Mouse (Mus musculus) Muller cell, postnatal 12 days (primary cell): ENCODE measurements around the gene Olfr263.

Experiments
- DNase-seq: peaks from one replicate; pipeline ENCODE4 v3.0.0-alpha.2; 2015; ENCODE audit errors: inconsistent ontology term

The Olfr263 gene

GRCm38 (mm10) chr13:21169657-21170430 lies 40.4 kb downstream of the Olfr263 start:
- peak; percentile 86 for DNase-seq

- DNase-seq, result no peak
Observed at GRCm38 (mm10) chr13:21170431-21171155, 41.2 kb downstream of the Olfr263 start.

DNA sequence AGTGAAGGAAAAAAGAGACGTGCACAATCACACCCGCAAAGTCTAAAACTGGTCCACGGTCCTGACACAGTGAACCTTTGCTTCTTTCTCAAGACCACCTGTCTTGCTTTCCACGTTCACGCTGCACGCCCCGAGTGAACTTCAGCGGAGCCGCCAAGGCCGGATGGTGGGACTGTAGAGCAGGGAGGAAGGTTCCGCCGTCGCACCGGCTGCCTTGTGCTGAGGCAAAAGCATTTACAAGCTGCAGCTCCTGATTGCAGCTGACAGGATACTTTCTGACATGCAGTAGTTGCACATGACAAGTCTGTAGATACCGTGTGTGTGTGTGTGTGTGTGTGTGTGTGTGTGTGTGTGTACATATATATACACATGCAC lies 41.7 kb downstream of the Olfr263 start:
- DNase-seq, result no peak

GRCm38 (mm10) chr13:21171600-21172150 lies 42.2 kb downstream of the Olfr263 start:
- peak; percentile 39 for DNase-seq

DNA sequence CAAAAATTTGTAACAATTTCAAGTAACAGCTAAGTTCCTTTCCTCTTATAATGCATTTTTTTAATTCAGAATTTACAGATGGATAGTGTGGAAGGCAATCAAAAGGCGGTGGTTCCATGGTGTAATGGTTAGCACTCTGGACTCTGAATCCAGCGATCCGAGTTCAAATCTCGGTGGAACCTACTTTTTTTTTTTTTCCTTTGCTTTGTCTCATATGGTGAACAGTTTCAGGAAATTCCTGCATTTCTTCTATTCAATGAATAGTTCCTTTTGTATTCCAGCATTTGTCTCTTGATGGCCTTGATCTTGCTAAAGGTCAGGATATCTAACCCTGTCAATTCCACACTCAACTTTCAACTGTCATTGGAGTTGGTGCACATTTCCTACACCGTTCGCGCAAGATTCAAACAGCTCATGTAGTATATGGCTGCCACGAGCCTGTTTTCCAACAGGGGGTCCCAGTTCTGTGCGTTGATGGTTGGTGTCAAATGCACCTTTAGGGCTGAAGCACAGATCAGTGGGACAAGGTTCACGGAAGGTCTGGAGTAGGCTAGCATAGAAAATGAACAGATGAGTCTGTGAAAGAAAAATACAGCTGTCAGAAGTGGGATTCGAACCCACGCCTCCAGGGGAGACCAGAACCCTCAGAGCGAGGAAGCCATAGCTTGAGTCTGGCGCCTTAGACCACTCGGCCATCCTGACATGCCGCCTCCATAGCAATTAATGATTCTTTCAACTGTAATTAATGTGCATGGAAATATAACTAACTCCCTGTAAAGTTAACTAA lies 43.0 kb downstream of the Olfr263 start:
- peak; percentile 82 for DNase-seq

- DNase-seq, result peak; percentile 83
Observed at GRCm38 (mm10) chr13:21173072-21173471, 43.6 kb downstream of the Olfr263 start.

DNA sequence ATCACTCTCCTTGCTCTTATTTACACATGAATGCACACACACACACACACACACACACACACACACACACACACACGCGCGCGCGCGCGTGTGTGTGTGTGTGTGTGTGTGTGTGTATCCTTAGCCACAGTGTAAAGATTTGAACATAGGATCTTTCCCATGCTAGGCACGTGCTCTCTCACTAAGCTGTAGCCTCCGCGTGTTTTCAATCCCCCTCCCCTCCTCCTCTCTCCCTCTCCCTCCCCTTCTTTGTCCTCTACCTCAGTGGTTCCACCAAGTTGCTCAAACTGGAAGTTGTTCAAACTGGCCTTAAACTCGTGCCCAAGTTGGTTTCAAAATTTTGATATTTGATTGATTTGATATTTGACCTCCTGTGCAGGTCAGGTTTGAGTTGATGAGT lies 47.3 kb downstream of the Olfr263 start:
- DNase-seq, result no peak

- DNase-seq, result no peak
Observed at GRCm38 (mm10) chr13:21177657-21178056, 48.2 kb downstream of the Olfr263 start.

DNA sequence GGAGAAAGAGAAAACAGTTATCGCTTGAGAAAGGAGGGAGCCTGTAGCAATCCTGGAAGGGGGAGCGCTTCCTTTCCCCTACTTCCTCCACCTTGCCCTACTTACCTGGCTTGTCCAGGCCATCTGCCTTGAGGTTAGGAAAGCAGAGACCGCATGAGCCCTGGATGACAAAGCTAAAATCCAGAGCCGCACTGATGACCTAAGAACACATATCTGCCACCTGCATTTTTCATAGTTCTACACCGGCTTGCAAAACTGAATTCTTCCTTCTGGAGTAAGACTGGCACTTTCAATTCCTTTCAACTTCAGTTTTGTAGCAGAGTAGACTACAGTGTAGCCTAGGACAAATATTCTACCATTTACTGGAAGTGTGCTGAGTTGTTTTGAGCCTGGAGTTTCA lies 48.9 kb downstream of the Olfr263 start:
- no peak for DNase-seq

DNA sequence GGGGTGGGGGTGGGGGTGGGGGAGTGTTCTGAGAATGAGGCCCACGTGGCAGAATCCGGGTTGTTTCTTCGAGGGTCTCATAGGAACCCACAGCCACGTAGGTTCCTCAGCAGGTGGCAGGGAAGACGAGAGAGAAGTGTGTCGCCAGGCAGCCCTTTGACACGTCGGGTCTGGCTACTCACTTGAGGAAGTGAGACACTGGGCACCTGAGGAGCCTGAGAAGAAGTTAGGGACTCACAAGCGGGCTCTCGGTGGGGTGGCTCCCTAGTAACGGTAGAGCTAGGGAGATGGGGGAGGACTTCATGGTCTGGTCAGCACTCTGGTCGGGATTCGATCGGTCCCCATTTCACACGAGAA lies 49.9 kb downstream of the Olfr263 start, which contains the start of gene Trim27:
Gene Trim27, plus strand, starts transcription at position 79 of the 357 bp plus-strand sequence.
- DNase-seq, result no peak

DNA sequence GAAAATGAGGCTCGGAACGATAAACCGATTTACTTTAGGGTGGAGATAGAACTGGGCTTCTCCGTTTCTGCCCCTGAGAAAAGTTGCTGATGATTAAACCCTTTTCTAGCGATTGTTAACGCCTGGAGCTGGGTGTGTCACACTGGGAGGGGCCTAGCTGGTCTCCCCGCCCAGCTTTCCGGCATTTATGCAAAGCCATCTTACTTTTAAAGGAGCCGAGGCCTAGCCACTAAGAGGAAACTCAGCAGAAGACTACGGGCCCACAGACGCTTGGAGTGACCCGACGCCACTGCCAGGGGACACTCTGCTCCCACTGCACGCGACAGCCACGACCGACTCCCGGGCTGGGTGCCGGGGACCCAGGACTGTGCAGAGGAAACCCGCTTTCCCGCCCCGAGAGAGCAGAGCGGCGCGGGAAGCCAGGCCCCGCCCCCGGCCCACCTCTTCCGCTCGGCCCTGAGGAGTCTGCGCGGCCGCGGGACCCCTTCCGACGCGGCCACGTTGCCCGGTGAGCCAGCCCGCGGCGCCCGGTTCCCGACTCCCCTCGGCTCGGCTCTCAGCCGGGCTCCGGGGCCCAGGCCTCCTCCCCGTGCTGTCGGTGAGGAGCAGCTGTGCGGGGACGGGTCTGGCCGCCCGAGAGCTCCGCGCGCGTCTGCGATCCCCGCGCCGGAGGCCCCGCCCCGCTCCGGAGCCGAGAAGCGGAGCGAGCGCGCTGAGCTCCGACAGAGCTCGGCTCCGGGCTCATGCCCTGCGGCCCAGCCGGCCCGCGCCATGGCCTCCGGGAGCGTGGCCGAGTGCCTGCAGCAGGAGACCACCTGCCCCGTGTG lies 50.5 kb downstream of the Olfr263 start:
- DNase-seq, result peak; percentile 94

DNA sequence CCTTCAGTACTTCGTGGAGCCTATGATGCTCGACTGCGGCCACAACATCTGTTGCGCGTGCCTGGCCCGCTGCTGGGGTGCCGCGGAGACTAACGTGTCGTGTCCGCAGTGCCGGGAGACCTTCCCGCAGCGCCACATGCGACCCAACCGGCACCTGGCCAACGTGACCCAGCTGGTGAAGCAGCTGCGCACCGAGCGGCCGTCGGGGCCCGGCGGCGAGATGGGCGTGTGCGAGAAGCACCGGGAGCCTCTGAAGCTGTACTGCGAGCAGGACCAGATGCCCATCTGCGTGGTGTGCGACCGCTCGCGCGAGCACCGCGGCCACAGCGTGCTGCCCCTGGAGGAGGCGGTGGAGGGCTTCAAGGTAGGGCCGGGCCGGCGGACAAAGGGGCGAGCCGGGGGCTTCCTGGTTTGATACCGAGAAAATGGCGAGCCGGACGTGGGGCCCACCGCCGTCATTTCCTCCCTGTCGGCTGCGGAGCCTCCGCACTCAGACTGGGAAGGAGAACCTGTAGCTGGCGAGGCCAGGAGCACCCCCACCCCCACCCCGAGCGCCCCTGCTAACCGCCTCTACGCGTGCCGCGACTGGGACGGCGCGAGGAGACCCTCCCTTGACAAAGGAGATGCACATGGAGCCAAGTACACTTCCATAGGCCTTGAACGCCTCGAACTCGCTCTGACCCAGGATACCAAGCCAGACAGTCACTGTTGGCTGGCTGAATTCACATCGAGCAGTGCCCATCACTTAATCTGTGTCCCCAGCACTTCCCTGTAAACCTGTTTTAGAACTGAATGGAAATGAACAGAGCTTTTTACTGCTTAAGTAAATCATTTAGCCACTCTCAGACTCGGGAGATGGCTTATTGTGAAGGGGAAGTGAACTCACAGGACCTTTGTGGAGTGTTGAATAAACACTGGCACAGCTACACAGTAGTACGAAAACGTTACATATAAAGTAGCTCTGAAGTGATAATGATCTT lies 51.4 kb downstream of the Olfr263 start:
- peak; percentile 63 for DNase-seq

- no peak for DNase-seq
Observed at GRCm38 (mm10) chr13:21181996-21182395, 52.6 kb downstream of the Olfr263 start.

GRCm38 (mm10) chr13:21183066-21183465 lies 53.6 kb downstream of the Olfr263 start:
- DNase-seq, result no peak

GRCm38 (mm10) chr13:21183661-21184060 lies 54.2 kb downstream of the Olfr263 start:
- DNase-seq, result no peak

DNA sequence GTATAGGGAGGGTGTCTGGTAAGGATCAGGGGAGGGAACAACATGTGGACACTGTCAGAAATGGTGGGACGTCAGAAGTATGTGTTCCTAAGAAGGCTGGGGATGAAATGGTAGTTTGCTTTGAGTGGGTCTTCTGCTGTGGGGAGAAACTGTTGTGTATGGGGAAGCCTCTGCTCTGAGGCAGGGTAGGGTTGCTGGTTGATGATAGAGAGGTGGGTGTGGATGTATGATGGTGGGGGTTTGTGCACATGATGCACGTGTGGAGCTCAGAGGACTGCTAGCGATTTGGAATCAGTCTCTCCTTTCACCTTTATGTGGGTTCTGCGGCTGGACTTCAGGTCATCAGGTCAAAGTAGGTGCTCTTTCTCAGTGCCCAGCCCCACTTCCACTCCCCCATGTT lies 56.1 kb downstream of the Olfr263 start:
- DNase-seq, result no peak
